Mouse (Mus musculus) heart, postnatal 4 days (tissue): ENCODE results near the gene Pknox2. TPM values are rescaled to one million over a fixed set of nuclear protein-coding genes. Genes with fewer than 3 reads are reported as not detected.
A peak's percentile ranks its signal among the peaks of the same experiment; 100 is the strongest.

Experiments used
- DNase-seq: peaks from one replicate; pipeline ENCODE4 v3.0.0; 2021
- total RNA-seq, 2 experiments: library from RNA; stranded (reverse); gene quantifications; 2 replicates each; pipeline ENCODE4 v1.2.3; 2021

Gene Pknox2
- total RNA-seq, 2 experiments from 2014 or later = 7.0 TPM

DNA sequence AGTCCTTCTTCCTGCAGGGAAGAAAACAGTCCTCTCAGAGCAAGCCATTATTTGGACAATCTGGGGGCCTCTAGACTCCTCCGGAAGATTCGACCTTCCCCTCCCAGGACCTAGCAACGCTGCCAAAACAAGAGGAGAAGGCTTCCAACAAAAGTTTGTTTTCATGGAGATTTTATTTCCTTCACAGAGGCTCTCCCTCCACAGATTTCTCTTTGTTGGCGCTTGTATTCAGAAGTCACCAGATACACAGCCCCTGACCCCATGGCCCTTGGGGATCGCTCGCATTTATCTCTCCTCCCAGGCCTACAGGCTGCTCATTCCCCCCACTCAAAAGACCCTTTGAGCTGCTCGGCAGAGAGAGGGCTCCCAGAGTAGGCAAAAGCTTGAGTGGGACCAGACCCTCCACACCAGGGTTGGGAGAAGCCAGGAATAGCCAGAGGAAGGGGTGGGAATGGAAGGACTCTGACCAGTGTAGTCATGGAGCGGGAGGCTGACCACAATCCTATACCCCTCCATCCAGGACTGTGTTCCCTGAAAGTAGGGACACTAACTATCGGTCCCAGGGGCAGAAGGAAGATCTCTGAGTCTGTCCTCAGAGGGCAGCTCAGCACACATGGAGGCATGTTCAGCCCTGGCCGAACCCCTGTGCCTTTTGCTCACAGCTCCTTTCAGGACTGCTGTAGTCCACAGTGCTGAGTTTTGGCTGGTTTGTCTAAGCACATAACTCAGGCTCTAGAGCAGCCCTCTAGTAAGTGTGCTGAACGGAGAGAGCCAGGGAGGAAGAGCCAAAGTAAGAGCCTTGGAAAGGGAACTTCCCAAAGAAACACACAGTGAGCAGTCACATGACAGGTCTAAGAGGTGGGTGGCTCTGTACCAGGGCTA lies 45.9 kb downstream of the Pknox2 start:
- DNase-seq = no peak

GRCm38 (mm10) chr9:37099595-37099994 lies 47.6 kb downstream of the Pknox2 start:
- DNase-seq = no peak

GRCm38 (mm10) chr9:37098600-37098999 lies 48.6 kb downstream of the Pknox2 start:
- DNase-seq = no peak

DNA sequence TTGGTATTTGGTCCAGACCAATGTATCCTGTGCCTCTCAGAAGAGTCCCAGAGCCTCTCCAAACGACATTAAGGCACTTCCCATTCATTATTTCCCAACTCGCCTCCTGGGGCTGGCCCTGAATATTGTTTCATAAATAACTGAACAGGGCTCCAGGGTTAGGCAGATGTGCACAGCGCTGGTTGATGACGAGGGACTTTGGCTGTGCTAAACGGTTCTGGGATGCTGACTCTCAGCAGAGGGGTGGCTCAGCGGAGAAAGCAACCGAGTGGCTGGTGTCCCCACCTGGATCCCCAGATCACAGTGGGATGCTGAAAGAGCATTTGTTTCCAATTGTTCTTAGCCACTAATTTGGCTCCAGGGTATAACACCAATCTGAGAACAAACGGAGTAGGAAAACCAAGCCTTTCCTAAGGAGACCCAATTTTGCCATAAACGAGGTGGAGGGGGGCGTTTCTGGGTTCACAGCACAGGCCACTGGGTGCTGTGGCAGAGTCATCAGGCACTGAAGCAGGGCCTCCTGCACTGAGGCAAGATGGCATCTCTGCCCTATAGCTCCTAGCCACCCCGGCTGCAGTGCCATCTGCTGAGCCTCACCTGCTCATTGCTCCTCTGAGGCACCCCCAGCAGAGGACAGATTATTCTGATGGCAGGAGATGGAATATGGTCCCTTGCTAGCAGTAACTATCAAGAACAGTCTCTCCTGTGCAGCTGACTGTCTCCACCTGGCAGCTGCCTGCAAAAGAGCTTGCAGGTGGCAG lies 52.8 kb downstream of the Pknox2 start:
- no peak for DNase-seq

- no peak for DNase-seq
These were observed 54.1 kb downstream of the Pknox2 start for GRCm38 (mm10) chr9:37093086-37093485.

GRCm38 (mm10) chr9:37089894-37090652 lies 57.1 kb downstream of the Pknox2 start:
- DNase-seq = no peak

- DNase-seq = peak; percentile 61
These were observed 61.8 kb downstream of the Pknox2 start for GRCm38 (mm10) chr9:37085370-37085769.

DNA sequence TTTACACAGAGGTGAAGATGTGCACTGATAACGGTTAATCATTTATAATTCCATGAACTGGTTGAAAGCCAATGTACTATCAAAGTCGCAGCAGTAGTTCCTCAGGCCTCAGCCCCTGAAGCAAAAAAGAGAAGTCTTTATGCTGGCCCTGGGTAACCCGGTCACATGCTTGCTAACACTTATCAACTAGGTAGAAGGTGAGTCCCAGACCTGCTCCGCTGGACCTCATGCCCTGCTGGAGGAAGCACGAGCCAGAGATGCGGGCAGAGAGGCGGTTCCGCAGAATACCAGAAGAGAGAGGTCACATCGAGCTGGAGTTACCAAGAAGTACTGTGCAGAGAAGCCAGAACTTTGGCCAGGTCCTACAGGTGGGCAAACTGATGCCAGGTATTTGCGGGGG lies 65.0 kb downstream of the Pknox2 start:
- DNase-seq = no peak

DNA sequence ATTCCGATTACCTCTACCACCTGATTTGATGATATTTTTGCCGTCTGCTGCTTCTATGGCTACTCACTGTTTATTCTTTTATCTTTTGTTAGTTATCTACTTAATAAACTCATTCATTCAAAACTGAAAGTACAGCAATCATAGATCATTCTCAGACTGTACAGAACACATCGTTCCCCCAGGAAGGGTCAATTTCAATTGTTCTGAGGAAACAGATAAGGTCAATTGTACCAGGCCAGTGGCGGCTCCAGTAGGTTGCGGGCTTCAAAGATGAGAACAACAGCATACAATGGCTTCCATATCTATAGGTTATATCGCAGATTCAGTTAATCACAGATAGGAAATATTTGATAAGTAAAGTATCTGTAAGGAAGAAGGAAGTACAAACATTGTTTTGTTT lies 66.9 kb downstream of the Pknox2 start:
- no peak for DNase-seq

GRCm38 (mm10) chr9:37077063-37077418 lies 70.2 kb downstream of the Pknox2 start:
- no peak for DNase-seq

GRCm38 (mm10) chr9:37076386-37077062 lies 70.7 kb downstream of the Pknox2 start:
- no peak for DNase-seq

- no peak for DNase-seq
These were observed 71.3 kb downstream of the Pknox2 start for GRCm38 (mm10) chr9:37075903-37076302.

- no peak for DNase-seq
These were observed 77.6 kb downstream of the Pknox2 start for GRCm38 (mm10) chr9:37069391-37070312.

- no peak for DNase-seq
These were observed 79.8 kb downstream of the Pknox2 start for GRCm38 (mm10) chr9:37067473-37067830.

- DNase-seq = no peak
These were observed 80.3 kb downstream of the Pknox2 start for GRCm38 (mm10) chr9:37066732-37067472.

DNA sequence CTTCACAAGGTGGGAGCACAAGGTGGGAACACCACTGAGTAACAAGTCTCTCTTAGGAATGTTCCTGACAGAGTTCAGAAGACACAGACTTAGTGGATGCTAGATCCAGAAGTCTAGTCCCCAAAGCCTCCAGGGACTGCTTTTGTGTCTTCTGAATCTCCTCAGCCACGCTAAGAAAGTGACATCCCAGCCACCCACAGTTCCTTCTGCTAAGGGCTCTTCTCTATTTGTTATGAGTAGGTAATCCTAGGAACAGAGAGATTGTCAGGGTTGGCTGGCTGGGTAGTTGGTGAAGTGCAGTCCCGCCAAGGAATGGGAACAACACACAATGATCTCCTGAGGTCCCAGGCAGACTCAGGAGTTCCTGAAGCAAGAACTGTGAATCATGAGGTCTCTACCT lies 85.6 kb downstream of the Pknox2 start:
- no peak for DNase-seq

DNA sequence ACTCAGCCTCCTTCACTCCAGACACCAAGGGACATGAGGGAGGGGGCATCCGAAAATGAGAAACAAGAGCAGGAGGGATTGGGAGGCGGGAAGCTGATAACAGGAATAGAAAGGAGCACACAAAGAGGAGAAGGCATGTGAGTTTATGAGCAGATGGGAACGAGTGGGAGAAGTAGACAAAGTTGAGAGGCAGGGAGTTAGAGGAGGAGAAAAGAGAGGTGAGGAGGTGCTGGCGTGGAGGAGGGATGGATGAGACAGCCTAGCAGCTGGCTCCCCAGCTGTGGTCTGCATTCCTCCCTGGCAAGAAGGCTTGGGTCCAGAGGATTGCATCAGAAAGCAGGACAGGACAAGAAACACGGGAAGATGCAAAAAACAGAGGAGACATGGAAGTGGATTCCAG lies 92.5 kb downstream of the Pknox2 start:
- DNase-seq = peak; percentile 47

GRCm38 (mm10) chr9:37053601-37054512 lies 93.3 kb downstream of the Pknox2 start:
- peak; percentile 77 for DNase-seq

GRCm38 (mm10) chr9:37053041-37053440 lies 94.2 kb downstream of the Pknox2 start:
- peak; percentile 42 for DNase-seq
